Mouse (Mus musculus) testis, postnatal 10 days (tissue): ENCODE data around the gene Nbas.
A peak's percentile ranks its signal among the peaks of the same experiment; 100 is the strongest.

Experiments
- DNase-seq: peaks from one replicate; pipeline ENCODE4 v3.0.0; 2021; ENCODE audit warnings: low spot score

Gene Nbas

DNA sequence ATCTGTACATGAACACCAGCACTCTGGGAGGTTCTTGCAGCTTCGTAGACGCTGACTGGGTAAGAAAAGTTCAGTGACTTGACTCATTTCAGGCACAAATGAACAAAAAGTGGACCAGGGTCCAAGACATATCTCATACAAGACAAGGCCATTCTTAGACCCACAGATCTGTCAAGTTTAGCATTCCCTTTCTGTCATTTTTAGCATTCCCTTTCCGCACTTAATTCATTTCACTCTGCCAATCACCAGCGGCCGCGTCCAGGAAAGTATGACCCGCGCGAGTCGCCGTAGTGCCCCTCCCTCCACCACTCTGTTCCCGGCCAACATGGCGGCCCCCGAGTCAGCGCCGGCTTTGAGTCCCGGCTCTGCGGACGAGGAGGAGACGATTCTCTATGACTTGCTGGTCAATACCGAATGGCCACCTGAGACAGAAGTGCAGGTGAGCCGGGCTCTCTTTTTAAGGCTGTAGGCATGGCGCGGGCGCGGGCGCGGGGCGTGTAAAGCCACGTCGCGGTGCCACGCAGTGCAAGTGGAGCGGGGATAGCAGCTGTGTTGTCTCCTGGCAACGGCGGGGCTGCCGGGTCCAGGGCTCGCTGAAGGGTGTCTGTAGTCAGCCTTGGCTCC, at the start of gene Nbas:
Gene Nbas, plus strand, starts transcription at position 308 of the 624 bp plus-strand sequence.
- peak; percentile 93 for DNase-seq

DNA sequence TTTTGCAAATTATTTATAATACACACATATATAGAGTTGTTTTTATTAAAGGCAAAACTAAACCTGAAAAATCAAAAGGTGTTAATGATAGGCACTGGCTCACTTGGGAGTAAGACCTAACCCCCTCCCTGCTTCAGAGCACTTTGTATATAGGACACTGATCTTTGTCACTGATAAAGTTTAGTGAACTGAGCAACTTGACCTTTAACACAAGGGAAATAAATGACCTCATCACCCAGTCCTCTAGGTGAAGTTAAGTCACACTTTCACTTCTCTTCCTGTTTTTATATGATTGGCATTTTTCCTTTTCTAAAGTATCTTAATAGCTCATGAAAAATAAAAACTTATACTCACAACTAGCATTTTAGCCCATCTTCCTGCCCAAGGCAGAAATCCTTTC, 26.5 kb upstream of the Nbas start:
- DNase-seq, result no peak

DNA sequence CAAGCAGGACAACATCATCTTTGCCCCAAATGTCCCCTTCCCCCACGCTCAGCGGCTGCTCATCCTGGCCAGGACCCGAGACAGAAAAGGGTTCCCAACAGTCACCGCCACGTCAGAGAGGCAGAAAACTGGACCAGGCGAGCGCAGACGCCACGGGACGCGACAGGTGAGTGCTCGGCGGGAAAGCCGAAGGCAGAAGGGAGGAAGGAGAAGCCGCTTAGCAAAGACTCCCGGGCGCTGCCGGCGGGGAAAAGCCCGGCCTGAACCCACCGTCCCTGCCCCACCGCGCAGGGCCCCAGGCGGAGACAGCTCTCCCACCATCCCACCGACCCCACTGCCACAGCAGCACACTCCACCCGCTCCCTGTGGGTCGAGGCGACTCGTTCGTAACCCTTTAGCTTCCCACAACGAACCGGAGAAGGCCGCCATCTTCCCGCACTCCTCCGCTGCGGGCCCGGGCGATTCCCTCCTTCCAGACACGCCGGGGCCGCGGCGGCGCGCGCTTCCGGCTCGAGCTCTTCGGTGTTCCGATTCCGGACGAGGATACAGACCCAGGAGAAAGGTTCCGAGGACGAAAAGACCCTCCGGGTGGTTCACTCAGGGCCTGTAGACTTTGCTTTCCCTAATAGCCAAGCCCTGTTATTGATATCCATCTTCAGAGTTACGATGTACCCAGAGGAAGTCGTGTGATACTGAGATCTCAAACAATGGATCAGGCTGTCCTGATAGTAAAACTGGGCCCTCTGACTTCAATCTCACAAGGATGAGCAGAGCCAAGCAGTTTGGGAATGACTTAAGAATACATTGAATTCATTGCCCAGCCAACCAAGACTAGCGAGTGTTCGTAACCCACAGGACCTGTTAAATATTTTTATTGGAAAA, 20.0 kb upstream of the Nbas start, which contains the start of gene Ddx1:
Gene Ddx1, minus strand, starts transcription at position 523 of the 882 bp plus-strand sequence.
- DNase-seq, result peak; percentile 87

GRCm38 (mm10) chr12:13249573-13249919, 19.4 kb upstream of the Nbas start:
- DNase-seq, result no peak

GRCm38 (mm10) chr12:13255068-13255467, 13.9 kb upstream of the Nbas start:
- DNase-seq, result peak; percentile 50

GRCm38 (mm10) chr12:13255701-13256100, 13.2 kb upstream of the Nbas start:
- DNase-seq, result no peak

DNA sequence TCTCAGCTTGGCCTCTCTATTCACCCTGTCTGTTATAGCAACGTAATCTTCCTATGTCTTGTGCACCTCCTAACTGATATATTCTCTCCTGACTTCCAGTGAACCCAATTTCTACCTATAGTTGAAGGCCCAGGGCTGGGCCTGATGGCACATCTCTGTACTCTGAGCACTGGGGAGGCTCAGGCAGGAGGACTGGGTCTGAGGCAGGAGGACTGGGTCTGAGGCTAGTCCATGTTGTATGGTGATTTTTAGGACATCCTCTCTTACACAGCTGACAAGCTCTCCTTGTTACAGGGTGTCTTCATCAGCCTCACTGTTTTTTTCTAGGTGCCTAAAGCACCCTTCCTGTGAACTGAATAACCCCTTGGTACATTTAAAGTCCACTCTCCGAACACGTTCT, 521 bp upstream of the Nbas start:
- DNase-seq, result no peak

DNA sequence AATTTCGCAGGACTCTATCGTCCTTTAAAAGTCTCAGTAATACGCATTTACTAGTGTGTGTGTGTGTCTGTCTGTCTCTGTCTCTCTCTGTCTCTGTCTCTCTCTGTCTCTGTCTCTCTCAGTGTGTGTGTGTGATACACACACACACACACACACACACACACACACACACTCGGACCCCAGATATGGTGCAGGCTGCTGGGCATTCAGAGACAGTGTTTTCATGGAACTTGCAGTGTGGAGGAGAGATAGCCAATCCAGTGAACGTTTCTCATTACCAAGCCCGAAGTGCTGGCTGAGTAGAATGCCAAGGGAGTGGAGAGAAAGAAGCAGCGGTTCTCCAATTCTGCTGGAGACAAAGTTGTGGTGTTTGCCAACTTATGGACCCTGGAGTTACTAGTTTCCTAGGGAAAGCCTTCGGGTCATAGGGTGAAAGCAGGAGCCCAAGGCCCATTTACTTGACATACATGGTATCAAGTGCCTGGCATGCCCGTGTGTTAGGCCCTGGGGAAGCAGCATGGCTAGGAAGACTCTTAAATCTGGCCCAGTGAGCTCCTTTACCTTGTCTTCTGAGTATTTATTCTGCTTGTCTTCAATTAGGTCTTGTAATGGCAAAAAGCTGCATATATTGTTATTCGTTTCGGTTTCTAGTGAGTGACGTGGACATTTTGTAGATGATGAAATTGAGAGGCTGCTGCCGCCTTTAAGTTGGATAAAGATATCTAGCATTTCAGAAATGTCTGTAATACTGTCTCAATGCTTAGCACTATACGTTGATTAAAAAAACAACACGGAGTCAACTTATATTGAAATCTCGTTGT, 847 bp downstream of the Nbas start:
- DNase-seq, result no peak

- no peak for DNase-seq
These were observed 22.5 kb downstream of the Nbas start for GRCm38 (mm10) chr12:13291453-13291852.

GRCm38 (mm10) chr12:13293421-13293881, 24.5 kb downstream of the Nbas start:
- no peak for DNase-seq

GRCm38 (mm10) chr12:13303037-13303436, 34.1 kb downstream of the Nbas start:
- no peak for DNase-seq

DNA sequence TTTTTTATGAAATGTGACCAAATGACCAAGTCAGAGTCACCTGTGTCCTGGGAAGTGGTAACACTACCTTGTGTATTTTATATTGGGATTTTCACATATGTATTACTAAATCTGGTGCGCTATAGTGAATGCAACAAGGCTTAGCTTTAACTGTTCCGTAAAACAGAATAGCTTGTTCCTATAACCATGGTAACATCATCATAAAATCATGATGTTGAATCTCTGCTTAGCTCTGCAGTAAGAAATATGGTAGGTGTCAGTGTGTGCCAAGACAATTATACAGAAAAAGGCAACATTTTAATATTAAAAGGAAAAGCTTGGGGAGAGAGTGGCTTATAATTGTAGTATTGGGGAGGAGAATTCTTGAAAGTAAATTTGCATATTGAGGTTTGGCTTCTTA, 45.0 kb downstream of the Nbas start:
- DNase-seq, result no peak

DNA sequence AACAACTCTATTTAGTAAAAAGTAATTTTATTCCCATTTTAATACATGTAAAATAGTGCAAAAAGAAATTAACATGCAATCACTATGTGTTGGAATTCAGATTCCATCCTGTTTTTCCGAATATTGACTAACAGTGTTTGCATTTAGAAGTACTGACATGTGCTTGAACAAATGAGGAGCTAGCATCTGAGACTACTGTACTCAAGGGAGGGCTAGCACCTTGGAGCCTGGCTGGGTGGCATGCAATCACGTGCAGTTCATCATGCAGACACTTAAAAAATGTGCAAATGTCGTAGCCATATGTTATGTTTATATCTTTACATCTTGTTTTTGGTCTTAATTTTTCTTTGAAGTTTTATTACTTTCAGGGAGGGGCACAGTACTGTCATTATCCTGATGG, 45.5 kb downstream of the Nbas start:
- DNase-seq, result no peak

DNA sequence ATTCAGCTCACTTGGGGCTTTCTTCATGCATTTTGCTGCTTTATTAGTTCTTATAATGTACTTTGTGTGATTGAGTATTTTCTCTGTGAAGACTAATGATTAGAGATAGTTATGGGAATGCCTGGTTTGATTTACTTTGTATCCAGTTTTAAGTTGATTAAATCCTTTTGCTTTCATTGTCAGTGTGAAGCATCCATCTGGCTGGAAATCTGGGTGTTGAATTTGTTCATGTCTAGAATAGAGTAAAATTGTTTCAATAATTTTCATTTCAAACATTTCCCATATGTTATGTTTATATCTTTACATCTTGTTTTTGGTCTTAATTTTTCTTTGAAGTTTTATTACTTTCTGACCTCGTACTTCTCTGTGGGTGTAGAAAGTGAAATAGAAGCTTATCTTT, 46.1 kb downstream of the Nbas start:
- no peak for DNase-seq

GRCm38 (mm10) chr12:13342535-13342934, 73.6 kb downstream of the Nbas start:
- no peak for DNase-seq

- DNase-seq, result no peak
These were observed 87.3 kb downstream of the Nbas start for GRCm38 (mm10) chr12:13356201-13356600.

GRCm38 (mm10) chr12:13356769-13357168, 87.8 kb downstream of the Nbas start:
- no peak for DNase-seq

GRCm38 (mm10) chr12:13357229-13357628, 88.3 kb downstream of the Nbas start:
- no peak for DNase-seq

DNA sequence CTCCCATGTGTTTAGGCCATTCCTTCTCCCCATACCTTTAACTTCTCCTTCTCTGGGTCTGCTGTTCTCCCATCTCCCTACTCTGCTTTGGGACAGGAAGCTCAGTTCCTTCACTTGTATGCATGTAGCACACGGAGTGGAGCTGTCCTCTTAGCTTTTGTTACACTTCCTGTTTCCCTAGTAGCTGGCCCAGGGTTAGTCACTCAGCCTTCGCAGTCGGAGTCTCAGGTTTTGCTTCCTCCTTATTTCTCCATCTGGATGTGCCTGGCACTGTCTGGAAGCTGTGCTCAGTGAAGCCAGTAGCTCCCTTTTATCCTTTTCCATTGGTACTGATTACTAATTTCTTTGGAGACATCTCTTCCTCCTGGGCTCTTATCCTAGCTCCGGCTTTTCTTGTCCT, 89.9 kb downstream of the Nbas start:
- no peak for DNase-seq

DNA sequence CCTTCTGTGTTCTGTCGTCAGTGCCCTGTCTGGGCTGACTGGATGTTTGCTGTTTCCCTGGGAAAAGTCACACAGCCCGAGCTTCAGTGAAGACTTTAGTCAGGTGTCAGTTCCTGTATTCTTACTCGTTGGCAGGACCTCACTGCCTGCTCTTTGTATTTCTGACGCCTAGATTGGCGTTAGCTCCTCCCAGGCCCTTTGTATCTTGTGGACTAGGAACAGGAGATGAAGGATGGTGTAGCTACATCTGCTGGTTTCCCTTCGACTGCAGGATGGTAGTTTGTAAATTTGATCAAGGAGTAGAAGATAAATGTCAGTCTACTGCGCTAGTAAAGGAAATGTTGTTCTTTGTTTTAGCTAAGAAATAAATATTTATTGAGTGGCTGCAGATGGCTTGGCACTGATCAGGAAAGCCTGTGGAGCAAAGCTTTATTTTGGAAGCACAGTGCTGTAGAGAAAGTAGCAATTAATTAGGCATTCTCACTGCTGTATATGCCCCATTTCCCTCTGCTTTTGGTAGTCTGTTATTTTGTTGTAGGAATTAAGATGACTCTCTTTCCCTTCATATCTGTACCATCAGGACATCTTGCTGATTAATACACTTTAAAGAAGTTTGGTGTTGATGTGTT, 91.4 kb downstream of the Nbas start:
- no peak for DNase-seq

DNA sequence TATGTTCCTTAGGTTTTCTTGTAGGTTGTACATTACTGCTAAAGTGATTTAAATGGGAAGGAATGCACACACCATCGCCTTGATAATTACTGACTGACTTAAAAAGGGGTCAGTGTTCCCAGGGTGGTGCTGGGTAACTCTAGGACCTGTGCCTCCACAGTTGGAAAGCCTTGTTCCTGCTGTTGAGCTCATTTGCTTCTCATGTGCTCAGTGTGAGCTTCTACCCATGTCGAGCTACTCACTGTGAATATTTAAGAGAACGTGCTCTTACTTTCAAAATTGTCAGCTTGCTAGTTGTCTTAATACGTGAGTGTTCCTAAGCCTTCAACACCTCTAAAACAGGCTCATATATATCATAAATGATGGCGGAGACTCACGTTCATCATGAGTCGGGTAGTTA, 112.6 kb downstream of the Nbas start:
- DNase-seq, result no peak

DNA sequence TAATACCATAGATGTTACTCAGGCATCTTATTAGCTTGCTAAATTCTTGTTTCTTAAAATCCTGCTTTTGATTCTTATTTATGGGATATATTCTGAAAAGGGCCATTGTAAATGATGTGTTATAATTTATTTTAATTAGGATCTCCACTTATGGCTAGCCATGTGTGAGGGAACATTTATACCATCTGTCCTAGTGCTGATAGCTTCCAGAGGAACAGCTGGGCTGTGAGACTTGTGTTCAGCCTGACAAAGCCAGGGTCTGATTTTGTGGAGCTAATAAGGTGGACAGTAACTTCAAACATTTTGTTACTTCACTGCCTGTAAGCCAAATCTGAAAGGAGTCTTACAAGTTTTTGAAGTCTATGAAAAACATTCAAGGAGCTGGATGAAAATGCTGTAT, 113.1 kb downstream of the Nbas start:
- DNase-seq, result no peak
